Mouse (Mus musculus) forebrain, embryonic 14.5 days (tissue): ENCODE results near the gene Vwa5b1. TPM values are rescaled to one million over a fixed set of nuclear protein-coding genes. Genes with fewer than 3 reads are reported as not detected.

ENCODE experiments used
- polyA plus RNA-seq: library from polyadenylated mRNA; unstranded; fragments of >200 nt; fragmentation: Nextera tagmentation; extraction: Ambion mirVana; gene quantifications from 2 replicates; pipeline ENCODE4 v1.2.1, GENCODE M21; 2014

The Vwa5b1 gene
- polyA plus RNA-seq, 1 experiment from 2014 or later: 0.30 TPM

Other genes starting within 250 kb of the Vwa5b1 start
- gene Fam43b, start 239.4 kb downstream of the Vwa5b1 start, polyA plus RNA-seq: 1.8 and 4.8 TPM in 2 replicates
- gene Mul1, start 201.2 kb downstream of the Vwa5b1 start, polyA plus RNA-seq: 16.2 and 21.9 TPM in 2 replicates
- 7.5 and 7.8 TPM in 2 replicates for gene Camk2n1, start 181.6 kb downstream of the Vwa5b1 start, polyA plus RNA-seq
- gene Pla2g2c, start 88.9 kb upstream of the Vwa5b1 start, polyA plus RNA-seq: 0.28 and 0.41 TPM in 2 replicates
- gene Ubxn10, start 101.3 kb upstream of the Vwa5b1 start, polyA plus RNA-seq: 3.3 and 3.4 TPM in 2 replicates
- 0.09 TPM in 1 of 2 replicates, not detected in the other for gene Pla2g2f, start 121.7 kb upstream of the Vwa5b1 start, polyA plus RNA-seq
- gene Pla2g2d, start 139.9 kb upstream of the Vwa5b1 start, polyA plus RNA-seq: 0.17 and 0.24 TPM in 2 replicates
- gene Pla2g5, start 227.6 kb upstream of the Vwa5b1 start, polyA plus RNA-seq: 0.67 and 1.0 TPM in 2 replicates
- not detected in 2 replicates for gene Gm13030, start 238.1 kb upstream of the Vwa5b1 start, polyA plus RNA-seq
- not detected in 2 replicates for gene Pla2g2e, start 242.1 kb upstream of the Vwa5b1 start, polyA plus RNA-seq